Mouse (Mus musculus): ENCODE data around the gene Slfn9. TPM values are rescaled to one million over a fixed set of nuclear protein-coding genes. Genes with fewer than 3 reads are reported as not detected.

Slfn9 gene
- total and polyA plus RNA-seq, 3 experiments, result 6.4 to 12.4 (median 6.7) TPM

DNA sequence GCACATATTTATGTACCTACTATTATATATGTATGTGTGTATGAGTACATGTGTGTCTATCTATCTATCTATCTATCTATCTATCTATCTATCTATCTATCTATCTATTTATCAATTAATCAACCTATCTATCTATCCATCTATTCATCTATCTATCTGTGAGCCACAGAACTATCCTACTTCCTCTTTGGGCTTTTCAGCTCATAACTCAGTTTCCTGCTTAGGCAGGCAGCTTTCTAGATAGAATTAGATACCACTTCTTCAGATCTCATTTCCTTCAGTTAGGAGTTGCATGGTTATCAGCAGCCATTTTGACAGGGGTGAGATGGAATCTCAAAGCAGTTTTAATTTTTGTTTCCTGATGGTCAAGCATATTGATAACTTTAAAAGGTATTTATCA is 49.4 kb upstream of the Slfn9 start:
- H3K9me3 ChIP-seq (replicated peaks; ENCODE audit: low read length), result peaks cover 16% of the 10 kb centered on the region
- dilution Hi-C loops (cut with MboI; ENCODE audit: extremely low pct_ligation_motif_present, extremely low pct_unique_long_range_greater_than_20kb, low sequenced_read_pairs) (no loop called here), in situ Hi-C loops (cut with MboI; ENCODE audit: low pct_ligation_motif_present, low pct_unique_long_range_greater_than_20kb, low sequenced_read_pairs) (no loop called here)
- peaks cover 7 to 19% of the 10 kb centered on the region in 2 experiments for H3K36me3 ChIP-seq (replicated peaks in 1 of 2; ENCODE audit: control insufficient read depth in 1 of 2, insufficient read depth in 1 of 2, low read length in 1 of 2)
- no peak overlapping the region for H3K9ac ChIP-seq (ENCODE audit: insufficient read depth, low read depth)
- H3K27me3 ChIP-seq (replicated peaks), result no peaks in the 10 kb centered on the region
- peaks cover 14 to 47% of the 10 kb centered on the region in 2 experiments for H3K4me1 ChIP-seq (ENCODE audit: control insufficient read depth in 1 of 2, insufficient read depth in 2 of 2)
- H3K4me2 ChIP-seq (ENCODE audit: insufficient read depth, low read depth, poor library complexity, severe bottlenecking), result no peak overlapping the region
- no peak overlapping the region for H3K4me3 ChIP-seq (replicated peaks in 1 of 3; ENCODE audit: low read depth in 2 of 3, low read length in 2 of 3, poor library complexity in 1 of 3)
- H3K27ac ChIP-seq (ENCODE audit: insufficient read depth, low read depth), result no peak overlapping the region
- peak; percentile 73 for DNase-seq (ENCODE audit: extremely low read depth)
- H3K79me2 ChIP-seq (replicated peaks; ENCODE audit: control insufficient read depth, extremely low read depth, insufficient read depth, poor library complexity, severe bottlenecking), result no peaks in the 10 kb centered on the region
- TF ChIP-seq ZKSCAN1 (IDR thresholded peaks at IDR 0.05; ENCODE audit: borderline replicate concordance, low read depth, low read length) (no peak), HCFC1 (IDR thresholded peaks at IDR 0.05; ENCODE audit: low read depth, low read length) (no peak), ZMIZ1 (IDR thresholded peaks at IDR 0.05; ENCODE audit: low read depth, low read length) (no peak), RCOR1 (conservative IDR thresholded peaks at IDR 0.05; ENCODE audit: low read depth, low read length) (no peak; the same call in 1 of the 2 replicates), ETS1 (conservative IDR thresholded peaks at IDR 0.05; ENCODE audit: low read depth, low read length) (no peak), MAZ (IDR thresholded peaks at IDR 0.05; ENCODE audit: low read depth, low read length) (no peak), TCF12 (IDR thresholded peaks at IDR 0.05; ENCODE audit: low read depth, low read length) (0 out of 2 replicates have a peak, but pooled peaks have one; percentile 11), PAX5 (IDR thresholded peaks at IDR 0.05; ENCODE audit: low read length) (no peak), EP300 (IDR thresholded peaks at IDR 0.05; ENCODE audit: low read length) (peak; percentile 49; the same call in 1 of the 2 replicates), NRF1 (IDR thresholded peaks at IDR 0.05; ENCODE audit: low read depth, low read length) (no peak), IRF4 (IDR thresholded peaks at IDR 0.05; ENCODE audit: low read depth, low read length) (no peak; the same call in 1 of the 2 replicates), MAFK (IDR thresholded peaks at IDR 0.05; ENCODE audit: insufficient replicate concordance, low read length) (no peak), MAX (IDR thresholded peaks at IDR 0.05; ENCODE audit: low read length) (peak; percentile 10; the same call in 1 of the 2 replicates), RAD21 (IDR thresholded peaks at IDR 0.05; ENCODE audit: low read depth, low read length) (no peak)

DNA sequence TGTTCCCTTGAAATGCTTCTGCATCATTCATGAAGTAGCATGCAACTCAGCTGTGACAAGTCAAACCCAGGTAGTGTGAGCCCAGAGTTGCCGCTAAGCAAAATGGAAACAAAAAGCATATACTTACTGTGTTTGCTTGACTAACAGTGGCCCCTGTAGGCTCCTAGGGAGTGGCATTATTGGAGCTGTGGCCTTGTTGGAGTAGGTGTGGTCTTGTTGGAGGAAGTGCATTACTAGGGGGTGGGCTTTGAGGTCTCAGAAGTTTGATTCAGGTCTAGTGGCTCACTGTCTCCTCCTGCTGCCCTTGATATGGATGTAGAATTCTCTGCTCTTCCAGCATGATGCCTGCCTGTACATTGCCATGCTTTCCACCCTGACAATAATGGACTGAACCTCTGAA is 48.7 kb upstream of the Slfn9 start:
- peak; percentile 96 for DNase-seq (ENCODE audit: extremely low read depth)
- Histone ChIP-seq H3K79me2 (replicated peaks; ENCODE audit: control insufficient read depth, extremely low read depth, insufficient read depth, poor library complexity, severe bottlenecking) (no peaks in the 10 kb centered on the region), H3K4me3 (replicated peaks in 1 of 3; ENCODE audit: low read depth in 2 of 3, low read length in 2 of 3, poor library complexity in 1 of 3) (peak overlapping the region; percentile 67 to 79 (median 69)), H3K36me3 (replicated peaks in 1 of 2; ENCODE audit: control insufficient read depth in 1 of 2, insufficient read depth in 1 of 2, low read length in 1 of 2) (peaks cover 12 to 26% of the 10 kb centered on the region in 2 experiments), H3K4me1 (ENCODE audit: control insufficient read depth in 1 of 2, insufficient read depth in 2 of 2) (peaks cover 10 to 40% of the 10 kb centered on the region in 2 experiments), H3K27me3 (replicated peaks) (no peaks in the 10 kb centered on the region), H3K4me2 (ENCODE audit: insufficient read depth, low read depth, poor library complexity, severe bottlenecking) (peak overlapping the region; percentile 72), H3K9me3 (replicated peaks; ENCODE audit: low read length) (peaks cover 16% of the 10 kb centered on the region), H3K9ac (ENCODE audit: insufficient read depth, low read depth) (peak overlapping the region; percentile 97), H3K27ac (ENCODE audit: insufficient read depth, low read depth) (peak overlapping the region; percentile 91)
- dilution Hi-C loops (cut with MboI; ENCODE audit: extremely low pct_ligation_motif_present, extremely low pct_unique_long_range_greater_than_20kb, low sequenced_read_pairs), result no loop called here
- in situ Hi-C loops (cut with MboI; ENCODE audit: low pct_ligation_motif_present, low pct_unique_long_range_greater_than_20kb, low sequenced_read_pairs), result no loop called here
- TF ChIP-seq ZKSCAN1 (IDR thresholded peaks at IDR 0.05; ENCODE audit: borderline replicate concordance, low read depth, low read length) (no peak), EP300 (IDR thresholded peaks at IDR 0.05; ENCODE audit: low read length) (peak; percentile 52; the same call in 1 of the 2 replicates), POLR2A (IDR thresholded peaks at IDR 0.05; ENCODE audit: low read depth, low read length) (peak; percentile 84), MAZ (IDR thresholded peaks at IDR 0.05; ENCODE audit: low read depth, low read length) (0 out of 2 replicates have a peak, but pooled peaks have one; percentile 21), MYC (IDR thresholded peaks at IDR 0.05; ENCODE audit: low read depth, low read length) (peak; percentile 86), BHLHE40 (IDR thresholded peaks at IDR 0.05; ENCODE audit: low read depth, low read length) (peak; percentile 59; the same call in 1 of the 2 replicates), ZMIZ1 (IDR thresholded peaks at IDR 0.05; ENCODE audit: low read depth, low read length) (no peak), JUN (IDR thresholded peaks at IDR 0.05; ENCODE audit: insufficient read depth, low read depth, low read length) (no peak), POLR2AphosphoS2 (IDR thresholded peaks at IDR 0.05; ENCODE audit: low read depth, low read length) (peak; percentile 92), TCF12 (IDR thresholded peaks at IDR 0.05; ENCODE audit: low read depth, low read length) (peak; percentile 84), MAFK (IDR thresholded peaks at IDR 0.05; ENCODE audit: insufficient replicate concordance, low read length) (0 out of 2 replicates have a peak, but pooled peaks have one; percentile 37), HCFC1 (IDR thresholded peaks at IDR 0.05; ENCODE audit: low read depth, low read length) (peak; percentile 65), USF2 (conservative IDR thresholded peaks at IDR 0.05; ENCODE audit: low read depth, low read length) (0 out of 2 replicates have a peak, but pooled peaks have one; percentile 8), MAX (IDR thresholded peaks at IDR 0.05; ENCODE audit: low read length) (no peak; the same call in 1 of the 2 replicates), SMC3 (IDR thresholded peaks at IDR 0.05; ENCODE audit: low read depth, low read length) (peak; percentile 80), MXI1 (IDR thresholded peaks at IDR 0.05; ENCODE audit: low read depth, low read length) (peak; percentile 83), JUND (conservative IDR thresholded peaks at IDR 0.05; ENCODE audit: low read depth, low read length) (peak; percentile 46; the same call in 1 of the 2 replicates), MEF2A (IDR thresholded peaks at IDR 0.05; ENCODE audit: borderline replicate concordance, low read depth, low read length) (peak; percentile 63; the same call in 1 of the 2 replicates), PAX5 (IDR thresholded peaks at IDR 0.05; ENCODE audit: low read length) (no peak), CTCF (conservative IDR thresholded peaks at IDR 0.05 in 1 of 2, IDR thresholded peaks at IDR 0.05 in 1 of 2; ENCODE audit: low read depth in 2 of 2, low read length in 2 of 2) (peak in 1 of 2 experiments; percentile 85; a peak in 3 of 4 replicates), USF1 (IDR thresholded peaks at IDR 0.05; ENCODE audit: low read depth, low read length) (no peak), ZNF384 (IDR thresholded peaks at IDR 0.05; ENCODE audit: low read depth, low read length) (no peak), RCOR1 (conservative IDR thresholded peaks at IDR 0.05; ENCODE audit: low read depth, low read length) (no peak), SIN3A (IDR thresholded peaks at IDR 0.05; ENCODE audit: low read length) (peak; percentile 93), NRF1 (IDR thresholded peaks at IDR 0.05; ENCODE audit: low read depth, low read length) (no peak), TBP (conservative IDR thresholded peaks at IDR 0.05; ENCODE audit: low read depth, low read length) (peak; percentile 94), ELF1 (IDR thresholded peaks at IDR 0.05; ENCODE audit: low read depth, low read length) (peak; percentile 83)

All from CH12.LX (cell line).